Mouse (Mus musculus) midbrain, embryonic 16.5 days (tissue): ENCODE data around the gene Arl4a. TPM values are rescaled to one million over a fixed set of nuclear protein-coding genes. Genes with fewer than 3 reads are reported as not detected.
A peak's percentile ranks its signal among the peaks of the same experiment; 100 is the strongest.

Source experiments
- ATAC-seq: fragments of 200-750 bp; cut with Nextera tagmentation; 2 replicates; pipeline ENCODE4 v1.8.0; 2017; ENCODE audit warnings: moderate TSS enrichment
- H3K27ac ChIP-seq: fragments of 300-500 bp; sonication (generic); 2 replicates; pipeline ENCODE4 v1.5.1; 2014; ENCODE audit warnings: mild to moderate bottlenecking, low read length, mixed read lengths
- H3K27me3 ChIP-seq: fragments of 300-500 bp; sonication (generic); 2 replicates; pipeline ENCODE4 v1.6.1; 2014; ENCODE audit warnings: low read depth, low read length, mixed read lengths; ENCODE audit not compliant: control insufficient read depth, insufficient read depth
- H3K36me3 ChIP-seq: fragments of 300-500 bp; sonication (generic); 2 replicates; pipeline ENCODE4 v1.6.1; 2014; ENCODE audit warnings: mild to moderate bottlenecking, low read length, moderate library complexity, mixed read lengths; ENCODE audit not compliant: control insufficient read depth, insufficient read depth
- H3K4me1 ChIP-seq: fragments of 300-500 bp; sonication (generic); 2 replicates; pipeline ENCODE4 v1.6.1; 2014; ENCODE audit warnings: mild to moderate bottlenecking, low read length, mixed read lengths; ENCODE audit not compliant: control insufficient read depth, insufficient read depth
- H3K4me2 ChIP-seq: fragments of 300-500 bp; sonication (generic); 2 replicates; pipeline ENCODE4 v1.6.1; 2014; ENCODE audit warnings: mild to moderate bottlenecking, low read length, mixed read lengths
- H3K4me3 ChIP-seq: fragments of 300-500 bp; sonication (generic); 2 replicates; pipeline ENCODE4 v1.5.1; 2014; ENCODE audit warnings: low read depth, mild to moderate bottlenecking, low read length, moderate library complexity, mixed read lengths
- H3K9ac ChIP-seq: fragments of 300-500 bp; sonication (generic); 2 replicates; pipeline ENCODE4 v1.6.1; 2014; ENCODE audit warnings: low read depth, low read length, mixed read lengths
- H3K9me3 ChIP-seq: fragments of 300-500 bp; sonication (generic); replicated peaks from 2 replicates; pipeline ENCODE4 v1.6.1; 2014; ENCODE audit warnings: mild to moderate bottlenecking, low read length, mixed read lengths; ENCODE audit not compliant: control insufficient read depth, poor library complexity, severe bottlenecking
- WGBS: fragments of 180-500 bp; shearing (Covaris S2); extraction: QIAGEN DNeasy Blood & Tissue Kit; methylation state at CpG from one replicate; pipeline ENCODE4 v1.1.7; 2014; 5-methylcytosine and 5-hydroxymethylcytosine counted together
- polyA plus RNA-seq: library from polyadenylated mRNA; unstranded; fragments of >200 nt; fragmentation: Nextera tagmentation; extraction: Ambion mirVana; gene quantifications from 2 replicates; pipeline ENCODE4 v1.2.1, GENCODE M21; 2015

Arl4a gene
- polyA plus RNA-seq, 1 experiment from 2014 or later = 120 TPM

DNA sequence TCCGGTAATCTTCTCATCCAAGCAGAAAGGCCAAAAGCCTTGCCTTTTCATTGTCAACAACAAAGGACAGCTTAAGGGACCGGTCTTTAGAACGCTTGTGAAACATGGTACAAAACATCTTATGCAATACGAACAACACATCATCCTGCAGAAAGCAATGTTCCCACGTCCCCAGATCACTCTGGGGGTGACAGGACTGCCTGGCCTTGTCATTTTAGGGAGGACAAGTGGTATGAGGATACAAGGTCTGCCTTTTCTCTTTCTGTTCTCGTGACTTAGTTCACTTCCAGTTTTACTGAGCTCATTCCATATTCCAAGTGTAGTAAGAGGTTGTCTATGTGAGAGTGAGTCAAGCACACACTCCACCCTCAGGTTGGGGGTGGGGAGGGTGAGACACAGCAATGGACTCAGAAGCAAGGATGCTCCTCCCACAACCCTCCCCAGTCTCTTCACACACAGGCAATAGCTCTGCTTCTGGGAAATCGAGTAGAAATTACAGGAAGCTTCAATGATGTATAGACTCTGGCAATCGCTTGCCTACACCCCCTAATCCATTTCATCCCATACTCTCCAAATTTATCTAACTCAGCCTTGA is 59.7 kb downstream of the Arl4a start:
- no peaks in the 10 kb centered on the region for H3K9me3 ChIP-seq
- H3K9ac ChIP-seq = no peak overlapping the region
- no peak overlapping the region for H3K4me3 ChIP-seq
- WGBS = 44% methylated on average over 8 of the region's 8 CpGs
- H3K27me3 ChIP-seq = no peaks in the 10 kb centered on the region
- H3K4me2 ChIP-seq = no peak overlapping the region
- no peaks in the 10 kb centered on the region for H3K36me3 ChIP-seq
- ATAC-seq = no peak
- no peak overlapping the region for H3K27ac ChIP-seq
- H3K4me1 ChIP-seq = peaks cover 28% of the 10 kb centered on the region

DNA sequence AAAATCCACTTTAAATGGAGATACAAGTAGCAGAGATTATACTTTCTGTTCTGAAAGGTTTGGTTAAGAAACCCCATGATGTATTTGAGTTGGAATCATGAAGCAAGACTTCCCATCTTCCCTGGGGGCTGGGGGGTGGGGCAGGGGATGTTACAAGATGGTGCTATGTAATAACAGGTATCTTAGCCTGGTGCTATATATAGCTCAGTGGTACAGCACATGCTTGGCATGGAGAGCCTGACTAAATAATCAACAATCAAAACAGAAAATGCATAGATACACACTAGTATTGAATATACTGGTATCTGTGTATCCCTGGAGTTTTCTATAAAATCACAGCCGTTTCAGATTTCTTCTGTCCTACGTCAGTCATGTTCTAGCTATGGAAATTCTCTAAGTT is 61.4 kb downstream of the Arl4a start:
- 60% methylated on average over 2 of the region's 2 CpGs for WGBS
- H3K9ac ChIP-seq = no peak overlapping the region
- H3K27ac ChIP-seq = peak overlapping the region; percentile 94
- no peaks in the 10 kb centered on the region for H3K9me3 ChIP-seq
- H3K4me1 ChIP-seq = peaks cover 28% of the 10 kb centered on the region
- no peaks in the 10 kb centered on the region for H3K36me3 ChIP-seq
- H3K27me3 ChIP-seq = no peaks in the 10 kb centered on the region
- H3K4me2 ChIP-seq = peak overlapping the region; percentile 52
- ATAC-seq = peak; percentile 73
- no peak overlapping the region for H3K4me3 ChIP-seq

DNA sequence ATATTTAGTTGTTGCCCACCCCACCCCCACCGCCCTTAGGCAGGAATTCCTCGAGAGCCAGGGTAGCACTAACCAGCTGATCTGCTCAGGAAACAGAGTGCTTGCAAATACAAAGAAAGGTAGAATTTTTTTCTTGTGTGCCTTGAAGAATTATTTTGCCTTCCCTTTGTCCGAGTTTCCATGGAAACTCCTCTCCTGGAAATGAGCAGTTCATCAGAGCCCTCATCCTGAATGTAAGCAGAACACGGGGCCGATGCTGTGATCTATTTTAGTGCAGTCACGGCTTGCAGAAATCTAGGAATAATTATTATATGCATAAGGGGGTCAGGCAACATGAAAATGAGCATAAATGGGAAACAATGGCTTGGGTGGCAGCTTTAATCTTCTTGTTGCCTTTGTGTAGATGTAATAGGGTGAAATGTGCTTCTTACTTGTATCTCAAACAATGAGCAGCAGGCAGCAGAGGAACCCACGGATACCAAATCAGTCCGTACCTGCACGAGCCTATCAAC is 61.9 kb downstream of the Arl4a start:
- Histone ChIP-seq H3K9me3 (no peaks in the 10 kb centered on the region), H3K27me3 (no peaks in the 10 kb centered on the region), H3K4me2 (peak overlapping the region; percentile 52), H3K4me3 (no peak overlapping the region), H3K27ac (peak overlapping the region; percentile 94), H3K9ac (peak overlapping the region; percentile 57; the same call in 1 of the 2 replicates), H3K36me3 (no peaks in the 10 kb centered on the region), H3K4me1 (peaks cover 28% of the 10 kb centered on the region)
- ATAC-seq = peak; percentile 93
- WGBS = 3% methylated on average over 9 of the region's 9 CpGs

DNA sequence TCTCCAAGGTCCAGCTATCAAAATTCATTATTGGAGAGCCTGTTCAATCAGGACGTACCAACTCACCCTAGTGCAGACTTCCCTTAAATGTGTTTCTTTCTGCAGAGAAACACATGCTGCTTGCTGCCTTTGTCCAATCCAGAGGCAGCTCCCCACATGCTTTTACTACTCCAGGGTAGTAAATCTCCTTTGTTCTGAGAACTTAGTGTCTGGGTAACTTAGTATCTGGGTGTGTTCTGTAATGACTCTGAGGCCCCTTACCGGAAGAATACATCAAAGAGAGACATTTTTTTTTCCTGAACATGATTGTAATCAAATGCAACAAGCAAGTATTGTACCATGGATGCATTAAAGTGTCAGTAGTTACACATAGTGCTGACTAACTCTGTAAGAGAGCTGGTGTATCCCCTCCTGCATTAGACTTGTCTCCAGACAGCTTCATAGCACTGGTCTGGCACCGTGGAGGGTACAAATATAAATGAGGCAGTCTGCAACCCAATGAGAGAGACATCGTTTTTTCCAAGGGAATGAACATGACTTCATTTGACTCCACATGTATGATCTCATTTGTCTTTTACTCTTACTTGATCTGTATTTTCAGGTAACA is 62.7 kb downstream of the Arl4a start:
- peak; percentile 67 for ATAC-seq
- H3K4me1 ChIP-seq = peaks cover 28% of the 10 kb centered on the region
- WGBS = 8% methylated on average over 4 of the region's 4 CpGs
- H3K4me2 ChIP-seq = no peak overlapping the region
- H3K4me3 ChIP-seq = no peak overlapping the region
- H3K27ac ChIP-seq = peak overlapping the region; percentile 84
- H3K27me3 ChIP-seq = no peaks in the 10 kb centered on the region
- no peaks in the 10 kb centered on the region for H3K36me3 ChIP-seq
- H3K9ac ChIP-seq = no peak overlapping the region
- H3K9me3 ChIP-seq = no peaks in the 10 kb centered on the region

DNA sequence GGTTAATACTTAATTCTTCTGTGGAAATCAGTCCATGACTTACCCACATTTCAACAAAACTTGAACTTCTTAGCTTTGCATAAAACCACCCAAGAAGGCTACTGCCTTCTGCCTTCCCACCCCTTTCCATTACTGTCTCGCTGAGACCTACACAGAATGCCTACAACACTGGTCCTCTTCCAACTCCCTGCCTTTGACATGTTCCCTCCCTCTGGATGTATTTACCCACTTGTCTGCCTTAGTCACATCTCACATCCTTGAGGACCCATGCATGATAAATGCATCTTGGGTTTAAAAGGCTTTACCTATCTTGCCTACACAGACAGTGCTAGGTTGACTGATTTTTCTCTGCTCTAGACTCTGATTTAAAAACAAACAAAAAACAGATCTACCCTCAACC is 63.6 kb downstream of the Arl4a start:
- peaks cover 28% of the 10 kb centered on the region for H3K4me1 ChIP-seq
- H3K27me3 ChIP-seq = no peaks in the 10 kb centered on the region
- no peak overlapping the region for H3K4me2 ChIP-seq
- H3K4me3 ChIP-seq = no peak overlapping the region
- WGBS = 74% methylated on average over 1 of the region's 1 CpGs
- peak overlapping the region; percentile 53 for H3K27ac ChIP-seq
- no peaks in the 10 kb centered on the region for H3K36me3 ChIP-seq
- H3K9ac ChIP-seq = no peak overlapping the region
- no peak for ATAC-seq
- no peaks in the 10 kb centered on the region for H3K9me3 ChIP-seq

DNA sequence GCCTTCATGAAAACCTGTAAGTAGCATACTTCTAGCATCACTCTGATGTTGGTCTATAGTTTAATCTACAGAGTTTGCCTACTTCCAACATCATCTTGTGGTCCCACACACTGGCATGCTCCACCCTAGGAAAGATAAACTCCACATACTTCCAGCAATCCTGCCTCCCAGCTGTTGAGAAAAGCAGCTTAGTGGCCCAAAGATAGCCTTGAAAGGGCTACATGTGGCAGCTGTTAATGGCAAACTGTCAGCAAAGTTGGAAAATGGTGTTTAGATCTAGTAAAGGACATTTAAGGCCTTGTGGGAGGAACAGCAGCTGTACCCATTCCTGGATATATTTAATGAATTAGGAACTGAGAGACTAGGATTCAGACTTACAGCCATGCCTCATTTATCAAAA is 68.3 kb downstream of the Arl4a start:
- Histone ChIP-seq H3K4me1 (0 out of 2 replicates have a peak, but pooled peaks cover 5% of the 10 kb centered on the region), H3K4me3 (no peak overlapping the region), H3K9me3 (no peaks in the 10 kb centered on the region), H3K9ac (no peak overlapping the region), H3K4me2 (no peak overlapping the region), H3K27me3 (no peaks in the 10 kb centered on the region), H3K36me3 (no peaks in the 10 kb centered on the region), H3K27ac (no peak overlapping the region)
- no peak for ATAC-seq

DNA sequence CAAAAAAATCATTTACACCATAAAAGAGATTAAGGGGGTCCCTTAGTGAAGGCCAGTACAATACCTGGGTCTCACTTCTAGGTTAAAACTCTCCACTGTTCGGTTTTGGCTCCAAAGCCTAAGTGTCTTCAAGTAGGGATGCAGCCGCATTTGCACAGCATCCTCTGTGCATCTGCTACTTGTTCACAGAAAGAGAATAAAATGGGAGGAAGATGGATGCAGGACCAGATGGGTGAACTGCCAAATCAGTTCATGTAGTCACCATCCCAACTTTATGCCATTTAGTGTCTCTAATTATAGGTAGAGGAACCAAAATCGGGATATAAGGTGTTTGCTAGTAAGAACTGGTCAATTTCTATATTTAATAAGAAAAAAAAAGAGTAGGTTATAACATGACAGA is 69.7 kb downstream of the Arl4a start:
- no peak overlapping the region for H3K9ac ChIP-seq
- 91% methylated on average over 3 of the region's 3 CpGs for WGBS
- no peak for ATAC-seq

GRCm38 (mm10) chr12:39959166-39959565 is 78.7 kb downstream of the Arl4a start:
- H3K27me3 ChIP-seq = no peaks in the 10 kb centered on the region
- peaks cover 6% of the 10 kb centered on the region; the same call in 1 of the 2 replicates for H3K4me1 ChIP-seq
- ATAC-seq = no peak
- no peak overlapping the region for H3K27ac ChIP-seq
- H3K36me3 ChIP-seq = no peaks in the 10 kb centered on the region
- no peak overlapping the region for H3K9ac ChIP-seq
- WGBS = 65% methylated on average over 8 of the region's 8 CpGs
- H3K9me3 ChIP-seq = no peaks in the 10 kb centered on the region
- no peak overlapping the region for H3K4me2 ChIP-seq
- H3K4me3 ChIP-seq = no peak overlapping the region

More for the DNA sequence above, 69.7 kb downstream of the Arl4a start:
- Histone ChIP-seq H3K27me3 (no peaks in the 10 kb centered on the region), H3K4me3 (no peak overlapping the region), H3K36me3 (no peaks in the 10 kb centered on the region), H3K4me2 (no peak overlapping the region), H3K27ac (no peak overlapping the region), H3K9me3 (no peaks in the 10 kb centered on the region), H3K4me1 (no peaks in the 10 kb centered on the region)

GRCm38 (mm10) chr12:39957931-39958671 is 79.7 kb downstream of the Arl4a start:
- WGBS = 49% methylated on average over 8 of the region's 8 CpGs
- Histone ChIP-seq H3K9ac (no peak overlapping the region), H3K4me3 (no peak overlapping the region), H3K36me3 (no peaks in the 10 kb centered on the region), H3K27ac (no peak overlapping the region), H3K4me1 (peaks cover 6% of the 10 kb centered on the region; the same call in 1 of the 2 replicates), H3K4me2 (no peak overlapping the region), H3K27me3 (no peaks in the 10 kb centered on the region), H3K9me3 (no peaks in the 10 kb centered on the region)
- peak; percentile 73 for ATAC-seq
